Mouse (Mus musculus): ENCODE data around the gene Trp53rkb.
"Not testable (repeated sequence)": the region's sequence is repeated elsewhere in the genome, so short reads cannot be mapped to it uniquely, and the experiment has no call there.

The Trp53rkb gene

GRCm38 (mm10) chr2:166792355-166792754 lies at the start of gene Trp53rkb:
TSS of gene Trp53rkb (plus strand) at chr2:166792531.
- DNase-seq (ENCODE audit: low spot score) = no peak

GRCm38 (mm10) chr2:166743504-166743903 lies 48.8 kb upstream of the Trp53rkb start:
- no peak for DNase-seq (ENCODE audit: low spot score)

DNA sequence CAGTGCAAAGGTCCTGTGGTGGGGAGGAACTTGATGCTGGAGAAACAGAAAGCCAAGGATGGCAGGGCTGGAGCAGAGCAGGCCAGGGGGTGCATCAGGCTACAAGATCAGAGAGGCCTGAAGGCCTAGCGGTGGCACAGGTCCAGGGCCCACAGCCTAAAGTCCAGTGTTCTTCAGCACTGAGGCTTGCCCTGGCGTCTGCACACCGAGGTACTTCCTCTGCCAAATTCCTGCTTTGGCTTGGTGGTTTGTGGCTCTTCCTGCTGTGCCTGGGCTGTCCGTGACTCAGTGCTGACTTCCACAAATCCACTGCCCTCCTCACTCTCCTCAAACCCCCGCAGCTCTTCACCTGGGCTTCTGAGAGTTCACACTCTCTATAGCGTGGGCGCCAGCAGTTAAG lies 47.9 kb upstream of the Trp53rkb start:
- no peak for DNase-seq (ENCODE audit: low spot score)

- DNase-seq (ENCODE audit: low spot score) = no peak
Measured at GRCm38 (mm10) chr2:166745849-166746248, 46.5 kb upstream of the Trp53rkb start.

DNA sequence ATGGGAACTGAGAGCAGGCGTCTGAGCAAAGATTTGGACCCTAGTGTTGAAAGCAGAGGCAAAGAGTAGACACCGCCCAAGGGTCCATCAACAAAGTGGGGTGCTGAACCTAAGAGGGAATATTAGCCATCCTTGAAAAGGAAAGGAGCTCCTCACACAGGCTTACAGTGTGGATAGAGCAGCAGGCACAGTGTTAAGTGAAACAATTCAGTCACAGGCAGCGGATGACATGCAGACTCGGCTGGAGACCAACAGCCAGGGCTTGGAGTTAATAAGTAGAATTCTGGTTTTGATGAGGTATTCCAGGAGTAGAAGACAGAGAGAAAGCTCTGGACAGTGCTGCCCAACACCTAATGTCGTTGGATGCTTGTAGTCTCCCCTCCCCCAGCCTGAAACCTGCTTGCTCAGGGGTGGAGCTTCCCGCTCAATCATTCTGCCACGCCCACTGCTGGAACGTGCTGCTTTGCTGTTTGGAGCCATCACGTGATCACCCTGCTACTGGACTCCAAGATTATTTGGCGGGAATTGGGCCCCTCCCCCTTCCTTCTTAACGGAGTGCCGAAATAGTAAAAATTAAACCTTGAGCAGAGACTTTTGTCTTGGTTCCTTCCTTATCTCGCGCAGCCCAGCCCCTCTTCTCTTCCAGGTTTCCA lies 45.9 kb upstream of the Trp53rkb start:
- not testable (repeated sequence) for DNase-seq (ENCODE audit: low spot score)

- no peak for DNase-seq (ENCODE audit: low spot score)
Measured at GRCm38 (mm10) chr2:166750620-166751191, 41.6 kb upstream of the Trp53rkb start.

GRCm38 (mm10) chr2:166754194-166754593 lies 38.1 kb upstream of the Trp53rkb start:
- DNase-seq (ENCODE audit: low spot score) = no peak

- DNase-seq (ENCODE audit: low spot score) = no peak
Measured at GRCm38 (mm10) chr2:166754760-166755159, 37.6 kb upstream of the Trp53rkb start.

DNA sequence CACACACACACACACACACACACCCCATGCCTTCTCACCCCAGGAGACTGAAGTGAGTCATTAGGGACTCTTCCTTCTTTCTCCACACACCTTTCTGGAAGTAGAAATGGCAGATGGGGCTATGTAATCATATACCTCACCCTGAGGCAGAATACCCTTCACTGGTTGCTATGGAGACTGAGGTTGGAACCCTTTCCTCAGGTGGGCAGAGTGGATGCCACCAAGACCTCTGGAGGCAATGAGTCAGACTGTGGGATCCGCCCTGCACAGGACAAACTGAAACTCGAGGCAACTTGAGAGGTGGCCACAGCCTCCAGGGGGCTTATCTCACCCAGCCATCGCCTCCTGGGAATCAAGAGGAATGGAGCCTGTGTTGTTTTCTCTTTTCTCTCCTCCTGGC lies 34.4 kb upstream of the Trp53rkb start:
- DNase-seq (ENCODE audit: low spot score) = no peak

GRCm38 (mm10) chr2:166764051-166764450 lies 28.3 kb upstream of the Trp53rkb start:
- no peak for DNase-seq (ENCODE audit: low spot score)

DNA sequence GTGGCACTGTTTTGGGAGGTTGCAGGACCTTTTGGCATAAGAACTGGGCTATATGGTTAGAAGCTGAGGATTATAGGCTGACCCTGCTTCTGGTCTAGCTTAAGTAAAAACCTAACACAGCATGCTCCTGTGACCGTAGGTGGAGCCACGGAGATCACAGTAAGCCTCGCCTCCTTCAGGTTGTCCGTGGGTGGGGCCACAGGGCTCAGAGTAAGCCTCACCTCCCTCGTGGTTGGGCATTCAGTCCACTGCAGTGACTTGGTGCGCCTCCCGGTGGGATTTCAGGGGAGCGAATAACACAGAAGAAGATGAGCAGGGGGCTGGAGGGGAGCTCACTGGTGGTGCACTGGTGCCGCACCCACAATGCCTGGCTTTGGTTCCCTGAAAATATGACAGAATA lies 24.7 kb upstream of the Trp53rkb start:
- DNase-seq (ENCODE audit: low spot score) = no peak

DNA sequence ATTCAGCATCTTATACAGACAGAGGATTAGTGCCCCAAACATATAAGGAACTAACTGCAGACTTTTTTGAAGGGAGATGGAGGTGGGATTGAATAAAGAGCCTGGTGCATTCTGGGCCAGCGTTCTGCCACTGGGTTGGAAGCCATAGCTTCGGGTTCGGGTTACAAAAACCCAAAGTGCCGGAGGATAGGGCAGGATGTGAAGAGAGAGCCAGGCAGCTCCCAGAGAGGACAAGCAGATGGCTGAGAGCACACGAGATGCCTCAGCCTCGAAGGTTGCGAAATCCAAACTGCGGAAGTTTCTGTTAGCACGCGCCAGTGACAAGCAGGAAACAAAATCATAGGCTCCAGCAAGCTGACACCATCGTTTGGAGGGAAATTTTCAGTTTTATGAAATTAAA lies 20.9 kb upstream of the Trp53rkb start:
- DNase-seq (ENCODE audit: low spot score) = peak; percentile 14

DNA sequence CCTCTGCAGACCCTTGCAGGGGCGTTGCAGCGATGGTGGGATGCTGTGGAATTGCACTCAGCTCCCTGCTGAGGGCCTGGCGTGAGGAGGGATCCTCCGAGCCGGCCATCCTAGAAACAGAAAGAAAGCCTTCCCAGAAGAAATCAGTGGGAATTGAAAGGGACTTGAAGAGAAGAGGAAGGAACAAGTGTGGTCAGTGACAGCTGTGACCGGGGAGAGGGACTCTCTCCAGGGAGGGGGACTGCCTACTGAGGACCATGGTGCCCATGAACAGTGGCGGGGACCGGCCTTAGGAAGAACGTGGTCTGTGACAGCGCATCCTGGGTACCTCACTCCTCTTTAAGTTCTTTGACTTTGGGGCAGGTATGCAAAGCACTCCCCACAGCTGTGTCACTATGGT lies 18.7 kb upstream of the Trp53rkb start:
- DNase-seq (ENCODE audit: low spot score) = no peak

DNA sequence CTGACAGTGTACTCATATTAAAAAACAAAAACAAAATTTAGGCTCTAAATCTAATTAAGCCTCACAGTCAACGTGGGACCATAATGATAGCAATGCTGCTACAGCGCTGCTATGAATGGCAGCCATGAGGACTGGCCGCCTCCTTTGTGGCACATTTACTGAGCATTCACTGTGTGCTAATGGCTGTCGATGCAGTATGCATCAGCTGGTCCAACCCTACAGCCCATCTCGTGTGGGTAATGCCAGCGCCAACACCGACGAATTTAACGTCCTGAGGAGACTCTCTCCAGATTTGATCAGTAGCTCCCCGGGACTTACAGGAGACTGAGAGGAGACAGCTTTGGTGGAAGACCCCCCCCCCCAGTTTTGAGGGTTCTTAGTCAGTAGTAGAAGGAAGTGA lies 18.1 kb upstream of the Trp53rkb start:
- DNase-seq (ENCODE audit: low spot score) = no peak

- DNase-seq (ENCODE audit: low spot score) = no peak
Measured at GRCm38 (mm10) chr2:166775357-166775893, 16.9 kb upstream of the Trp53rkb start.

DNA sequence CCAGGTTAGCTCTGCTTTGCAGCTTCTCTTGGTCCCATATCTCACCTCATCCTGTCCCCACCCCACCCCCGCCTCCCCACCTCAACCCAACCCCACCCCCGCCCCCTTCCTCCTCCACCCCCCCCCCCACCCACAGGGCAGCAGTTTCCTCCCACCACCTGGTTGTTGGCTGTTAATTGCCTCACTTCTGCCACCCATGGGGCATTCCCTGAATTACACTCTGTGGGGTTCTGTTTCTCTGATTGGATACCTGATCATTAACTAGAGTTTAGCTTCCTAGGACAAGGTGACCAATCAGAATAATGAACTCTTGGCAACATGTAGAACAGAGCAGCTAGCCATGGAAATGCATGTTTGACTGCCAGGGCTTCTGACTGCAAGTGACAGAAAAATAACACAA lies 16.1 kb upstream of the Trp53rkb start:
- DNase-seq (ENCODE audit: low spot score) = no peak

GRCm38 (mm10) chr2:166779956-166780355 lies 12.4 kb upstream of the Trp53rkb start:
- no peak for DNase-seq (ENCODE audit: low spot score)

GRCm38 (mm10) chr2:166780980-166781578 lies 11.3 kb upstream of the Trp53rkb start:
- peak; percentile 78 for DNase-seq (ENCODE audit: low spot score)

GRCm38 (mm10) chr2:166784376-166784775 lies 8.0 kb upstream of the Trp53rkb start:
- DNase-seq (ENCODE audit: low spot score) = no peak

GRCm38 (mm10) chr2:166786353-166787004 lies 5.9 kb upstream of the Trp53rkb start:
- peak; percentile 82 for DNase-seq (ENCODE audit: low spot score)

- no peak for DNase-seq (ENCODE audit: low spot score)
Measured at GRCm38 (mm10) chr2:166791738-166792137, 593 bp upstream of the Trp53rkb start.

GRCm38 (mm10) chr2:166793542-166794214 lies 1.3 kb downstream of the Trp53rkb start:
- peak; percentile 83 for DNase-seq (ENCODE audit: low spot score)
